Mouse (Mus musculus) bone marrow, adult 2 months (tissue): ENCODE measurements around the gene Yipf4. TPM values are rescaled to one million over a fixed set of nuclear protein-coding genes. Genes with fewer than 3 reads are reported as not detected.

Experiments used
- H3K27ac ChIP-seq: fragments of 200-500 bp; 2 replicates; pipeline ENCODE4 v1.5.1; 2012; ENCODE audit warnings: low read depth, mild to moderate bottlenecking, control low read depth, inconsistent platforms, low read length; ENCODE audit not compliant: control insufficient read depth, poor library complexity, insufficient read depth
- H3K4me1 ChIP-seq: fragments of 200-500 bp; 2 replicates; pipeline ENCODE4 v1.6.1; 2011; ENCODE audit warnings: low read length; ENCODE audit not compliant: control insufficient read depth, insufficient read depth
- H3K4me3 ChIP-seq: fragments of 200-500 bp; replicated peaks from 2 replicates; pipeline ENCODE3; 2011; ENCODE audit warnings: mild to moderate bottlenecking, low read depth, low read length, control low read depth; ENCODE audit not compliant: control insufficient read depth
- CTCF ChIP-seq: fragments of 200-500 bp; IDR thresholded peaks from 2 replicates; pipeline ENCODE4 v1.5.1; 2011; ENCODE audit warnings: low read length, control low read depth; ENCODE audit not compliant: control insufficient read depth, insufficient read depth
- POLR2A ChIP-seq: fragments of 200-500 bp; IDR thresholded peaks from 2 replicates; pipeline ENCODE4 v1.6.1; 2011; ENCODE audit warnings: low read depth, mild to moderate bottlenecking, control low read depth, low read length, borderline replicate concordance; ENCODE audit not compliant: control insufficient read depth
- WGBS: fragments of 180-500 bp; shearing (Covaris S2); methylation state at CpG from one replicate; pipeline ENCODE4 v1.1.7; 2018; 5-methylcytosine and 5-hydroxymethylcytosine counted together
- polyA plus RNA-seq: library from polyadenylated mRNA; stranded (reverse); fragments of >200 nt; gene quantifications from 2 replicates; pipeline ENCODE4 v1.2.4, GENCODE M21; 2011; ENCODE audit warnings: low replicate concordance; ENCODE audit not compliant: missing spikeins, insufficient read depth, insufficient read length

Gene Yipf4
- polyA plus RNA-seq, 1 experiment: 37.1 TPM

- peak overlapping the region; percentile 92 for H3K4me3 ChIP-seq
- H3K27ac ChIP-seq: peak overlapping the region; percentile 96
- TF ChIP-seq CTCF (no peak), POLR2A (no peak)
- under 1% methylated on average over 72 of the region's 72 CpGs for WGBS
- no peaks in the 10 kb centered on the region; the same call in 1 of the 2 replicates for H3K4me1 ChIP-seq
Observed at GRCm38 (mm10) chr17:74528648-74529532, 39.6 kb downstream of the Yipf4 start.

- Histone ChIP-seq H3K4me3 (peak overlapping the region; percentile 92), H3K4me1 (no peaks in the 10 kb centered on the region; the same call in 1 of the 2 replicates), H3K27ac (no peak overlapping the region)
- WGBS: 11% methylated on average over 3 of the region's 3 CpGs
- TF ChIP-seq CTCF (no peak), POLR2A (no peak)
Observed at GRCm38 (mm10) chr17:74529533-74529824, 40.2 kb downstream of the Yipf4 start.

- 90% methylated on average over 4 of the region's 4 CpGs for WGBS
- Histone ChIP-seq H3K4me3 (no peak overlapping the region), H3K4me1 (no peaks in the 10 kb centered on the region; the same call in 1 of the 2 replicates), H3K27ac (no peak overlapping the region)
- TF ChIP-seq CTCF (no peak), POLR2A (no peak)
Observed at GRCm38 (mm10) chr17:74534971-74535370, 45.7 kb downstream of the Yipf4 start.

GRCm38 (mm10) chr17:74537526-74537925 lies 48.2 kb downstream of the Yipf4 start:
- 70% methylated on average over 1 of the region's 1 CpGs for whole genome bisulfite sequencing
- no peak overlapping the region for H3K27ac ChIP-seq
- no peaks in the 10 kb centered on the region for H3K4me1 ChIP-seq
- TF ChIP-seq CTCF (no peak), POLR2A (no peak)
- H3K4me3 ChIP-seq: no peak overlapping the region

- Histone ChIP-seq H3K4me3 (no peak overlapping the region), H3K4me1 (no peaks in the 10 kb centered on the region), H3K27ac (no peak overlapping the region)
- TF ChIP-seq POLR2A (no peak), CTCF (no peak)
- 90% methylated on average over 2 of the region's 2 CpGs for WGBS
Observed at GRCm38 (mm10) chr17:74543615-74544014, 54.3 kb downstream of the Yipf4 start.

Other genes starting within 250 kb of the Yipf4 start
- gene Memo1, start 194.0 kb upstream of the Yipf4 start, polyA plus RNA-seq: 65.0 and 101 TPM in 2 replicates
- 78.1 and 83.6 TPM in 2 replicates for gene Dpy30, start 165.5 kb upstream of the Yipf4 start, polyA plus RNA-seq
- gene Spast, start 150.5 kb upstream of the Yipf4 start, polyA plus RNA-seq: 9.6 and 9.7 TPM in 2 replicates
- gene Slc30a6, start 93.9 kb upstream of the Yipf4 start, polyA plus RNA-seq: 8.9 and 10.5 TPM in 2 replicates
- 0.95 and 4.1 TPM in 2 replicates for gene Nlrc4, start 30.4 kb upstream of the Yipf4 start, polyA plus RNA-seq
- gene Birc6, start 38.8 kb downstream of the Yipf4 start, polyA plus RNA-seq: 25.1 and 35.7 TPM in 2 replicates
- gene Ttc27, start 228.2 kb downstream of the Yipf4 start, polyA plus RNA-seq: 5.5 and 23.0 TPM in 2 replicates